Mouse (Mus musculus) liver, embryonic 14.5 days (tissue): ENCODE data around the gene Ramp2. TPM values are rescaled to one million over a fixed set of nuclear protein-coding genes. Genes with fewer than 3 reads are reported as not detected.

Experiments used
- ATAC-seq: fragments of 200-750 bp; cut with Nextera tagmentation; 2 replicates; pipeline ENCODE4 v1.8.0; 2017; ENCODE audit warnings: moderate number of reproducible peaks, mild to moderate bottlenecking, moderate library complexity; ENCODE audit not compliant: insufficient read depth
- DNase-seq, 3 experiments: peaks; one replicate each; pipeline ENCODE4 v3.0.0-alpha.2; 2012 to 2013; ENCODE audit warnings: low read depth in 3 of 3, low spot score in 3 of 3
- H3K27ac ChIP-seq: fragments of 300-500 bp; sonication (generic); 2 replicates; pipeline ENCODE4 v1.5.1; 2014; ENCODE audit warnings: moderate library complexity, mild to moderate bottlenecking, control low read depth, inconsistent platforms
- H3K27me3 ChIP-seq: fragments of 300-500 bp; sonication (generic); 2 replicates; pipeline ENCODE4 v1.6.1; 2014; ENCODE audit warnings: mild to moderate bottlenecking, low read length, moderate library complexity; ENCODE audit not compliant: control insufficient read depth, insufficient read depth
- H3K36me3 ChIP-seq: fragments of 300-500 bp; sonication (generic); replicated peaks from 2 replicates; pipeline ENCODE4 v1.6.1; 2014; ENCODE audit warnings: low read depth; ENCODE audit not compliant: control insufficient read depth, insufficient read depth
- H3K4me1 ChIP-seq, 2 experiments: fragments of 200-500 bp in 1 of 2; fragments of 300-500 bp in 1 of 2; sonication (generic) in 1 of 2; replicated peaks; 2 replicates each; pipeline ENCODE4 v1.6.1; 2012 to 2014; ENCODE audit warnings: antibody characterized with exemption in 1 of 2, inconsistent platforms in 1 of 2, low read length in 1 of 2; ENCODE audit not compliant: control insufficient read depth in 2 of 2, insufficient read depth in 2 of 2
- H3K4me2 ChIP-seq: fragments of 300-500 bp; sonication (generic); 2 replicates; pipeline ENCODE4 v1.6.1; 2014; ENCODE audit warnings: low read depth, mild to moderate bottlenecking, control low read depth, moderate library complexity
- H3K4me3 ChIP-seq, 2 experiments: fragments of 200-500 bp in 1 of 2; fragments of 300-500 bp in 1 of 2; sonication (generic) in 1 of 2; 2 replicates each; pipeline ENCODE4 v1.5.1; 2012 to 2014; ENCODE audit warnings: low read depth in 2 of 2, low read length in 2 of 2, mild to moderate bottlenecking in 2 of 2, control low read depth in 1 of 2, inconsistent platforms in 1 of 2, moderate library complexity in 1 of 2; ENCODE audit not compliant: insufficient read depth in 1 of 2
- H3K9ac ChIP-seq: fragments of 300-500 bp; sonication (generic); replicated peaks from 2 replicates; pipeline ENCODE4 v1.6.1; 2014; ENCODE audit warnings: mild to moderate bottlenecking, control low read depth, moderate library complexity
- H3K9me3 ChIP-seq: fragments of 300-500 bp; sonication (generic); 2 replicates; pipeline ENCODE4 v1.6.1; 2016; ENCODE audit warnings: low read length, mixed read lengths; ENCODE audit not compliant: control insufficient read depth
- CTCF ChIP-seq: IDR thresholded peaks from 2 replicates; pipeline ENCODE4 v1.5.1; 2016; ENCODE audit warnings: antibody characterized with exemption, low read depth, control low read depth
- EP300 ChIP-seq: IDR thresholded peaks from 2 replicates; pipeline ENCODE4 v1.6.1; 2016; ENCODE audit warnings: antibody characterized with exemption, low read depth
- WGBS: fragments of 180-500 bp; shearing (Covaris S2); extraction: QIAGEN DNeasy Blood & Tissue Kit; methylation state at CpG from one replicate; pipeline ENCODE4 v1.1.7; 2014; ENCODE audit not compliant: insufficient replicate concordance; 5-methylcytosine and 5-hydroxymethylcytosine counted together
- polyA plus RNA-seq, 2 experiments: library from polyadenylated mRNA; depleted of rRNA in 1 of 2; stranded (reverse) in 1 of 2; unstranded in 1 of 2; fragments of >200 nt; fragmentation: Nextera tagmentation in 1 of 2; extraction: Ambion mirVana in 1 of 2; gene quantifications; 2 replicates each; pipeline versions ENCODE4 v1.2.1 to v1.2.3; 2012 to 2014

Ramp2 gene
- polyA plus RNA-seq, 2 experiments, result 15.1 to 19.0 TPM

DNA sequence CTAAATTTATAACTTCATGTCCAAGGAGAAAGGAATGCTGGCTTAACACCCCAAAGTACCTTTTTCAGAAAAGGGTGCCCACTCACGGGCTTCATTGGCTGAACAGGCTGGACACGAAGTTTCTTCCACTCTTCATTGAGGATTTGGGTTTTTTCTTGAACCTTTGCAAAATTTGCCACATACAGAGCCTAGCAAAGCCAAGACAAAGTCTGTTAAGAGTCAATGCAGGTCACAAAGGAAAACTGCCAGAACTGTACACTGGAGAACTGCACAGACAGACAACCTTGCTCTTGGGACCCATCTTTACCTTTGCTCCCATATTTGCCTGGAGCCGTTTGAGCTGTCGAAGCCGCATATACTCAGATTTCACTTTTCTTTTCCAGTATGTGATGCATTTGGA, 28.9 kb upstream of the Ramp2 start:
- no peaks in the 10 kb centered on the region; the same call in 1 of the 2 replicates for H3K36me3 ChIP-seq
- 85% methylated on average over 5 of the region's 5 CpGs for WGBS
- no peaks in the 10 kb centered on the region for H3K9me3 ChIP-seq
- no peak for DNase-seq
- TF ChIP-seq CTCF (no peak), EP300 (no peak)
- H3K27me3 ChIP-seq, result no peaks in the 10 kb centered on the region
- no peak overlapping the region for H3K27ac ChIP-seq
- H3K9ac ChIP-seq, result no peak overlapping the region
- no peak for ATAC-seq
- H3K4me1 ChIP-seq, result peaks cover 0 to 6% of the 10 kb centered on the region in 2 experiments; a peak in 1 of 4 replicates
- H3K4me3 ChIP-seq, result no peak overlapping the region
- H3K4me2 ChIP-seq, result no peak overlapping the region

DNA sequence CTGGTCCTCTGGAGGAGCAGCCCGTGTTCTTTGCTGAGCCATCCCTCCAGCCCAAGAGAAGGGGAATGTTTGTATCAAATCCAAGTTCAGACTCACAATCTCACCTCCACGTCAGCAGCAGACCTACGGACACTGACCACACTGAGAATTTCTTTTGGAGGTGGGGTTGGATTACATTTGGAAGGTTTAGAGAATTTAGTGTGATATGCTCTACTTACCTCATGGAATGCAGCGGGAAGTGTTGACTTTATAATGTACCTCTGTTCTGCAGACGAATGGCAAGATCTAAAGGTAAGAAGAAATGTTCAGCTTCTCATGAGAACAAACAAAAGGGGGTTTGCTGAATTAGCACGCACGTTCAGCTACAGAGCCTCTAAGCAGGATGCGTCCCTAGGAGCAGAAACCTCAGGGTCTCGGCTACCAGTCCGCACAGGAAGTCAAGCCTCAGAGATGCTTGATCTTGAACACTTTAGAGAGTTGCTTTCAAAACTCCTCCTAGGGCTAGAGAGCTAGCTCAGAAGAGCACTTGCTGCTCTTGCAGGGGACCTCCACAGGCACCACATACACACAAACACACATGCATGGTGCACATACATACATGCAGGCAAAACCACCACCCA, 27.3 kb upstream of the Ramp2 start:
- H3K4me3 ChIP-seq, result no peak overlapping the region
- no peaks in the 10 kb centered on the region for H3K27me3 ChIP-seq
- no peaks in the 10 kb centered on the region for H3K9me3 ChIP-seq
- TF ChIP-seq EP300 (no peak), CTCF (no peak)
- H3K9ac ChIP-seq, result no peak overlapping the region
- H3K27ac ChIP-seq, result no peak overlapping the region
- H3K4me2 ChIP-seq, result no peak overlapping the region
- H3K36me3 ChIP-seq, result no peaks in the 10 kb centered on the region; the same call in 1 of the 2 replicates
- no peak for DNase-seq
- no peak for ATAC-seq
- H3K4me1 ChIP-seq, result peaks cover 0 to 6% of the 10 kb centered on the region in 2 experiments; a peak in 1 of 4 replicates
- 51% methylated on average over 10 of the region's 10 CpGs for WGBS

DNA sequence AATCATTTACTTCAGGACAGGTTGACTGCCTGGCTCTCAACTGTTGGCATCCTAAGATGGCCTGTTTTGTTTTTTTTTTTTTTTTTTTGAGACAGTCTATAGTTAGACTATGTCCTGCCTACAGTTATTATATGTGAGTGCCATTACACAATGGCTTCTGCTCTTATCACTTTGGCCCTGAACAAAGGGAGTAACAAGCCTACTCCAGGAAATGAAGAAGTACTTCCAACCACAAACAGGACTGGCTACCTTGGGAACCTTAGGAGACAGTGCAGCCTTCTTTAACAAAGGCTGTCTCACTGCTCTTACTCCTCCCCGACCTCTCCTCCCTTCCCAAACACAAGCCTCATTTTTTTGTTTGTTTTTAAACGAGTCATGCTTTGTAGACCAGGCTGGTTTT, 25.0 kb upstream of the Ramp2 start:
- TF ChIP-seq EP300 (no peak), CTCF (no peak)
- H3K36me3 ChIP-seq, result no peaks in the 10 kb centered on the region; the same call in 1 of the 2 replicates
- no peak overlapping the region for H3K27ac ChIP-seq
- H3K9me3 ChIP-seq, result no peaks in the 10 kb centered on the region
- WGBS, result 16% methylated on average over 2 of the region's 2 CpGs
- peaks cover 7 to 9% of the 10 kb centered on the region in 2 experiments; a peak in 3 of 4 replicates for H3K4me1 ChIP-seq
- DNase-seq, result no peak
- ATAC-seq, result no peak
- H3K9ac ChIP-seq, result no peak overlapping the region
- no peaks in the 10 kb centered on the region for H3K27me3 ChIP-seq
- no peak overlapping the region for H3K4me2 ChIP-seq
- no peak overlapping the region for H3K4me3 ChIP-seq

DNA sequence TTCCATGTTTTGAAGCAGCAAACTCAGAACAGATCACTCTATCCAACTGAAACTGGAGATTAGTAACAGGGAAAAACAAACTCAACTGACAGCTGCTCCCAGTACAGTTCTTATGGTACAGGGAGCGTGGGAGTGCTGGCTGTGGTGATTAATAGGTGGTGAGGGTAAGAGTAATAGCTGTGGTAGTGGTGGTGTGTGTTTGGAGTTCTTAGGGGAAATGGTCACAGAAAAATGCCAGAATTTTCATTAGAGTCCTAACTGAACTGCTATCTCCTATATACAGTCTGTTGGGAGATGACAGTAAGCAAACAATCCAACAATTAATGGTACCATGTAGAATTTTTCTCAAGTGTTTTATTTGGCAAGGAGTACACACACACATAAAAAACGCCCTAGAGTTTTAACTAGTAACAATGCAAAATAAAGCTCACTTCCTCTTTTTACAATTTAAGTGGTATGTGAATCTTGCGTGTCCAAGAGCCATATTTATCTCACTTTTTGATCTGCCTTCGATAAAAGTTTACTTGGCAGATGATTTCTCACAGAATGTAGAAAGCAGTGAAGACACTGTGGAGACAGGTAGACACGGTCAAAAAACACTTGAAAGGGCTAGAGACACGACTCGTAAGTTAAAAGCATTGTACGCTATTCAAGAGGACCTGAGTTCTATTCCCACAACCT, 24.4 kb upstream of the Ramp2 start:
- Histone ChIP-seq H3K9me3 (no peaks in the 10 kb centered on the region), H3K4me3 (no peak overlapping the region), H3K36me3 (no peaks in the 10 kb centered on the region; the same call in 1 of the 2 replicates), H3K27ac (no peak overlapping the region), H3K4me1 (peaks cover 7 to 11% of the 10 kb centered on the region in 2 experiments; a peak in 3 of 4 replicates), H3K9ac (no peak overlapping the region), H3K27me3 (no peaks in the 10 kb centered on the region), H3K4me2 (no peak overlapping the region)
- ATAC-seq (no peak), DNase-seq (no peak)
- WGBS, result 56% methylated on average over 8 of the region's 8 CpGs
- TF ChIP-seq CTCF (no peak), EP300 (no peak)

DNA sequence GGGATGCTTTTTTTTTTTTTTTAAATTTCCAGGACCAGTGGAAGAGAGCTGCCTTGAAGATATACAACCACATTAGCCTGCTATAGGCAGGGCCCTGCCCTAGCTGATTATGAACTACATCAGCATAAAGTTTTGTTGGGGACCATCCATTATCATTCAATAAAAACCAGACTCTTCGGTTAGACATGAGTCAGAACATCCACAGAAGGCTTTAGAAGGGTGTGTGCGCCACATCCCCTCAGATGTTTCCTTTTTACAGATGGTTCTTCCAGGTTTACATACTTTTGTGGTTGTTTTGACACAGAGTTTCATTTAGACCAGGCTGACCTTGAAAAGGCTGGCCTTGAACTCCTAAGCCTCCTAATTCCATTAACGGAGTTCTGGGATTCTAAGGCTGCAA, 21.5 kb upstream of the Ramp2 start:
- H3K9me3 ChIP-seq, result no peaks in the 10 kb centered on the region
- no peak for TF ChIP-seq CTCF
- TF ChIP-seq EP300, result no peak
- no peak overlapping the region for H3K27ac ChIP-seq
- H3K27me3 ChIP-seq, result peaks cover 5% of the 10 kb centered on the region; the same call in 1 of the 2 replicates
- no peak overlapping the region for H3K4me3 ChIP-seq
- no peaks in the 10 kb centered on the region for H3K36me3 ChIP-seq
- no peak overlapping the region for H3K9ac ChIP-seq
- 66% methylated on average over 3 of the region's 3 CpGs for WGBS
- DNase-seq (no peak), ATAC-seq (no peak)
- no peak overlapping the region for H3K4me2 ChIP-seq
- peaks cover 7 to 11% of the 10 kb centered on the region in 2 experiments; a peak in 3 of 4 replicates for H3K4me1 ChIP-seq
